8 mouse cellular contexts compared by ENCODE assay signal in the genomic region with DNA sequence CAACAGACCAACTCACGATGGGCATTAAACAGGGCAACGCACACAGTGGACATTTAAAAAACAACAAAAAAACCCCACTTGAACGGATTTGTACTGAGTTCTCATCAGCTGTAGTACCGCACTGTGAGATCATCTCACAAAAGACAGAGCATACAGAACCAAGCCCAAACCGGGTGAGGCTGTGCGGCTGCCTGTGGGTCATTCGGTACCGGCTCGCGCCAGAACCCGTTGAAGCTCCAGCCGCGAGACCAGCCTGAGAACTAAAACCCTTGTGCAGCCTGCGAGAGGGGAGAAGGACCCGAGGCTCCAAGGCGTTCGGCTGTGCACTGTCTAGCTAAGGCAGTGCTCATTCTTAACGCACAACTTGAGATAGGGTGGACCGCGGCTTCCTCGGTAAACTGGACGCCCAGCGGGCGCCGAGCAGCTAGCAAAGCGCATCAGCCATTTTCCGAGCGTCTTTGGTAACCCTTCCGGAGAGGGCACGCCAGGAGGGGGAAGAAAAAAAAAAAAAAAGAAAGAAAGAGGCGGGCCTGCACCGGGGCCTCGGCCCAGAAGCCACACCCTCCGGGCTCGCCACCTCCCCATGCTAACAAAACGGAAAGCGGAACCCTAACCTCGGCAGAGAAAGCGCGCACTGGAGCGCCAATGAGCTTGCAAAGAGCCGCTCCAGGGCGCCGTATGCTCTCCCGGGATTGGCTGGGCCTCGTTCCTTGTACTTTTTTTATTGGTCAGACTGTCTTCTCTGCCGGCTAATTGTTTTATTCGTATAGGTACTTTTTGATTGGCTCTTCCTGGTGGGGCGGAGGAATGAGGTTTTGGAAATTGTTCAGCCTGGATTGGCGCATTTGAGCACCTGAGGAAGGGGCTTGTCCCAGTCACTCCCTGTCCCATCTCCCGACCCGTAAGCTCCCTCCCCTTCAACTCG. TPM values are rescaled to one million over a fixed set of nuclear protein-coding genes. Genes with fewer than 3 reads are reported as not detected.
DNase-seq lines count a peak whose midpoint lies in the region; ATAC-seq and TF ChIP-seq lines count a peak whose summit lies in the region.

No protein-coding gene starts in this region.

- no peak for TF ChIP-seq CTCF in E14TG2a.4 (conservative IDR thresholded peaks at IDR 0.05; ENCODE audit: low read length)
- TF ChIP-seq CTCF in heart, postnatal 0 days (IDR thresholded peaks at IDR 0.05; ENCODE audit: low read depth): no peak
- no peak for TF ChIP-seq CTCF in testis, adult 2 months (IDR thresholded peaks at IDR 0.05; ENCODE audit: control insufficient read depth, insufficient read depth, insufficient replicate concordance, low read depth, low read length)

- peak overlapping the region; percentile 83 for H3K4me2 ChIP-seq in forebrain, embryonic 12.5 days
- peak overlapping the region; percentile 98 for H3K4me2 ChIP-seq in heart, postnatal 0 days (ENCODE audit: low read depth, low read length)
- H3K4me2 ChIP-seq in liver, embryonic 16.5 days (ENCODE audit: low read depth, low read length): peak overlapping the region; percentile 94
- peak overlapping the region; percentile 87 for H3K4me2 ChIP-seq in neural tube, embryonic 13.5 days

- peak overlapping the region; percentile 100 for H3K27ac ChIP-seq in forebrain, embryonic 12.5 days
- H3K27ac ChIP-seq in heart, postnatal 0 days (ENCODE audit: low read depth): peak overlapping the region; percentile 100
- H3K27ac ChIP-seq in liver, embryonic 16.5 days (ENCODE audit: low read length): peak overlapping the region; percentile 99
- H3K27ac ChIP-seq in neural tube, embryonic 13.5 days (replicated peaks): peak overlapping the region; percentile 99
- H3K27ac ChIP-seq in testis, adult 2 months (ENCODE audit: control insufficient read depth, insufficient read depth, low read depth, low read length): peak overlapping the region; percentile 91

- H3K36me3 ChIP-seq in E14TG2a.4 (ENCODE audit: insufficient read depth, low read length): peaks cover 4% of the 10 kb centered on the region
- no peaks in the 10 kb centered on the region for H3K36me3 ChIP-seq in forebrain, embryonic 12.5 days (replicated peaks)
- H3K36me3 ChIP-seq in heart, postnatal 0 days (replicated peaks; ENCODE audit: control insufficient read depth, insufficient read depth, low read length): no peaks in the 10 kb centered on the region
- no peaks in the 10 kb centered on the region for H3K36me3 ChIP-seq in liver, embryonic 16.5 days (ENCODE audit: control insufficient read depth, insufficient read depth)
- no peaks in the 10 kb centered on the region for H3K36me3 ChIP-seq in neural tube, embryonic 13.5 days
- no peaks in the 10 kb centered on the region for H3K36me3 ChIP-seq in testis, adult 2 months (ENCODE audit: control insufficient read depth, insufficient read depth, low read length)

- WGBS in forebrain, embryonic 12.5 days: under 1% methylated on average over 52 of the region's 53 CpGs
- under 1% methylated on average over 53 of the region's 53 CpGs for WGBS in heart, postnatal 0 days
- under 1% methylated on average over 53 of the region's 53 CpGs for WGBS in liver, embryonic 16.5 days (ENCODE audit: insufficient replicate concordance)
- under 1% methylated on average over 53 of the region's 53 CpGs for WGBS in neural tube, embryonic 13.5 days

- H3K4me3 ChIP-seq in E14TG2a.4 (replicated peaks; ENCODE audit: low read length): peak overlapping the region; percentile 98
- peak overlapping the region; percentile 94 for H3K4me3 ChIP-seq in forebrain, embryonic 12.5 days (replicated peaks)
- H3K4me3 ChIP-seq in heart, postnatal 0 days (ENCODE audit: low read depth, low read length): peak overlapping the region; percentile 97
- peak overlapping the region; percentile 97 for H3K4me3 ChIP-seq in liver, embryonic 16.5 days (ENCODE audit: low read depth, low read length)
- peak overlapping the region; percentile 91 for H3K4me3 ChIP-seq in neural tube, embryonic 13.5 days
- peak overlapping the region; percentile 93 for H3K4me3 ChIP-seq in testis, adult 2 months (ENCODE audit: control insufficient read depth, low read depth, low read length)

- H3K9me3 ChIP-seq in E14TG2a.4 (ENCODE audit: low read length): no peaks in the 10 kb centered on the region
- H3K9me3 ChIP-seq in forebrain, embryonic 12.5 days: no peaks in the 10 kb centered on the region
- no peaks in the 10 kb centered on the region for H3K9me3 ChIP-seq in heart, postnatal 0 days (replicated peaks; ENCODE audit: control insufficient read depth, low read length)
- no peaks in the 10 kb centered on the region for H3K9me3 ChIP-seq in liver, embryonic 16.5 days (replicated peaks; ENCODE audit: control insufficient read depth, low read length)
- no peaks in the 10 kb centered on the region for H3K9me3 ChIP-seq in neural tube, embryonic 13.5 days

- H3K4me1 ChIP-seq in E14TG2a.4 (replicated peaks; ENCODE audit: low read depth, low read length): peaks cover 27% of the 10 kb centered on the region
- H3K4me1 ChIP-seq in forebrain, embryonic 12.5 days: peaks cover 20% of the 10 kb centered on the region
- H3K4me1 ChIP-seq in heart, postnatal 0 days (ENCODE audit: control insufficient read depth, insufficient read depth): peaks cover 20% of the 10 kb centered on the region
- H3K4me1 ChIP-seq in liver, embryonic 16.5 days (ENCODE audit: control insufficient read depth, low read depth, low read length): peaks cover 12% of the 10 kb centered on the region
- H3K4me1 ChIP-seq in neural tube, embryonic 13.5 days (replicated peaks): peaks cover 27% of the 10 kb centered on the region
- H3K4me1 ChIP-seq in testis, adult 2 months (ENCODE audit: control insufficient read depth, insufficient read depth, low read length): peaks cover 8% of the 10 kb centered on the region

- peak; percentile 78; the same call in 1 of the 2 replicates for TF ChIP-seq POLR2A in testis, adult 2 months (IDR thresholded peaks at IDR 0.05; ENCODE audit: control insufficient read depth, low read depth, low read length)

- peak overlapping the region; percentile 86 for H3K9ac ChIP-seq in forebrain, embryonic 12.5 days
- H3K9ac ChIP-seq in heart, postnatal 0 days (replicated peaks; ENCODE audit: low read depth, low read length): peak overlapping the region; percentile 72
- peak overlapping the region; percentile 98 for H3K9ac ChIP-seq in liver, embryonic 16.5 days (ENCODE audit: low read depth, low read length)
- H3K9ac ChIP-seq in neural tube, embryonic 13.5 days: peak overlapping the region; percentile 89

- TF ChIP-seq EP300 in heart, postnatal 0 days (IDR thresholded peaks at IDR 0.05; ENCODE audit: low read depth): no peak

- ATAC-seq in forebrain, embryonic 12.5 days (ENCODE audit: low FRiP score): peak; percentile 96
- peak; percentile 94 for ATAC-seq in heart, postnatal 0 days (ENCODE audit: insufficient read depth, low read depth)
- peak; percentile 94 for ATAC-seq in liver, embryonic 16.5 days (ENCODE audit: low read depth)
- peak; percentile 95 for ATAC-seq in neural tube, embryonic 13.5 days (ENCODE audit: low read depth)

- DNase-seq in c-Kit-positive CD71-positive TER-119-positive erythroid progenitor cells, embryonic 14.5 days (ENCODE audit: low spot score): peak; percentile 97
- peak; percentile 99 for DNase-seq in heart, postnatal 0 days (ENCODE audit: low spot score)
- peak; percentile 95 to 98 for DNase-seq in kidney, postnatal 4 days

- no peaks in the 10 kb centered on the region for H3K27me3 ChIP-seq in E14TG2a.4 (ENCODE audit: insufficient read depth, low read length)
- no peaks in the 10 kb centered on the region for H3K27me3 ChIP-seq in forebrain, embryonic 12.5 days
- no peaks in the 10 kb centered on the region for H3K27me3 ChIP-seq in heart, postnatal 0 days (ENCODE audit: control insufficient read depth, insufficient read depth, low read length)
- no peaks in the 10 kb centered on the region for H3K27me3 ChIP-seq in liver, embryonic 16.5 days (ENCODE audit: control insufficient read depth, insufficient read depth, low read depth, low read length)
- H3K27me3 ChIP-seq in neural tube, embryonic 13.5 days: no peaks in the 10 kb centered on the region
- H3K27me3 ChIP-seq in testis, adult 2 months (ENCODE audit: control insufficient read depth, insufficient read depth, low read length): no peaks in the 10 kb centered on the region

RNA-seq across cellular contexts. Expression of a gene that starts 0.7 kb away (rescaled TPM):
- 134 and 143 TPM in 2 replicates for polyA plus RNA-seq in forebrain, embryonic 12.5 days (2016; fragmentation: Nextera tagmentation; extraction: Ambion mirVana)
- total RNA-seq in heart, postnatal 0 days (2014; rRNA removed; ENCODE audit: low replicate concordance): 11.4 and 16.5 TPM in 2 replicates
- polyA plus RNA-seq in heart, postnatal 0 days (2015; fragmentation: Nextera tagmentation; extraction: Ambion mirVana): 24.5 and 27.8 TPM in 2 replicates
- polyA plus RNA-seq in liver, embryonic 16.5 days (2015; fragmentation: Nextera tagmentation; extraction: Ambion mirVana): 41.1 and 41.7 TPM in 2 replicates
- polyA plus RNA-seq in neural tube, embryonic 13.5 days (2015; fragmentation: Nextera tagmentation; extraction: Ambion mirVana): 27.5 and 33.4 TPM in 2 replicates
- 66.4 and 142 TPM in 2 replicates for polyA plus RNA-seq in testis, adult 2 months (2012; rRNA removed)

Comparison
In these comparisons a context has a peak if more than half of its experiments do, and no peak if none do; other contexts are left out.
1. Peak in every context shown above with its lines: DNase-seq, ATAC-seq, H3K4me3 ChIP-seq and H3K27ac ChIP-seq.